Mouse (Mus musculus): ENCODE data around the gene Slc12a1. TPM values are rescaled to one million over a fixed set of nuclear protein-coding genes. Genes with fewer than 3 reads are reported as not detected.
A peak's percentile ranks its signal among the peaks of the same experiment; 100 is the strongest.

The Slc12a1 gene
- polyA plus RNA-seq, 1 experiment from 2014 or later = not detected

DNA sequence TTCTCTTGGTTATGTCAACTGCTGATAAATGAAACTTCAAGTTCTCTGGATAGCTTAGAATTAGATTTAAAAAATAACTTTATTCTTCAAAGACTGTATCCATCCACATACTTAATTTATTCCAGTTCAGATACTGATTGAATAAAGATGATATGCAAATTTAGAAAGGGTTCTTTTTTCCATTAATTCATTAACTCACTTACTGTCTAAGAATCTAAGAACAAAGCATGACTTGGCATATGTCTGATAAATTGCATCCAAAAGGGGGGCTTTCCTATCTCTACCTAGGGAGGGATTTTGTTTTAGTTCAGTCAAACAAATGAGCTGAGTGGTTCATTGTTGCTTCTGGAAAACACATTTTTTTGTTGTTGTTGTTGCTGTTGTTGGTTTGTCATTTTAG lies 10.0 kb upstream of the Slc12a1 start:
- H3K4me3 ChIP-seq = no peak overlapping the region
- no peaks in the 10 kb centered on the region for H3K9me3 ChIP-seq
- H3K4me1 ChIP-seq = no peaks in the 10 kb centered on the region
- no peaks in the 10 kb centered on the region for H3K36me3 ChIP-seq (replicated peaks)
- no peak for DNase-seq (ENCODE audit: low spot score)
- no peak overlapping the region for H3K27ac ChIP-seq (replicated peaks)
- H3K27me3 ChIP-seq (replicated peaks; ENCODE audit: low read depth, poor library complexity, severe bottlenecking) = no peaks in the 10 kb centered on the region

DNA sequence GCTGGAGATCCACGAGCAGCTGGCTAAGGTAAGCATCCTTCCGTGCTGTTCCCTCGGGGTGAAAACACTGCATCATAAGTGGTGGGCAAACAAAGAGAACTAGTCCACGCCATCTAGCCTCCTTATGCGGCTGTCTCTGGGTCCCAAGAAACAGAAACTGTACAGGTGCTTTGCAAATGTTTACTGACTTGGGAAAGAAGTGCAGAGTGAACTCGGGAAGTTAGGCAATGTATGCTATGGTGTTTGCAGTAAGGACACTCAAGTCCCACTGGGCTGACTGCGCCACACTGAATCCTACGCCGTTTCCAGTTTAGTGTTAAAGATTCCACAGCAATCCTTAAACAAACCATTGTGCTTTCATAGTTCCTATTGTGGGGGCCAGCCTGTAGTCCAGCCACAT lies 2.0 kb downstream of the Slc12a1 start:
- no peak for DNase-seq (ENCODE audit: low spot score)
- Histone ChIP-seq H3K9me3 (no peaks in the 10 kb centered on the region), H3K4me3 (no peak overlapping the region), H3K4me1 (peaks cover 14% of the 10 kb centered on the region), H3K36me3 (replicated peaks) (no peaks in the 10 kb centered on the region), H3K27me3 (replicated peaks; ENCODE audit: low read depth, poor library complexity, severe bottlenecking) (no peaks in the 10 kb centered on the region), H3K27ac (replicated peaks) (no peak overlapping the region)
- WGBS = 82% methylated on average over 9 of the region's 9 CpGs

DNA sequence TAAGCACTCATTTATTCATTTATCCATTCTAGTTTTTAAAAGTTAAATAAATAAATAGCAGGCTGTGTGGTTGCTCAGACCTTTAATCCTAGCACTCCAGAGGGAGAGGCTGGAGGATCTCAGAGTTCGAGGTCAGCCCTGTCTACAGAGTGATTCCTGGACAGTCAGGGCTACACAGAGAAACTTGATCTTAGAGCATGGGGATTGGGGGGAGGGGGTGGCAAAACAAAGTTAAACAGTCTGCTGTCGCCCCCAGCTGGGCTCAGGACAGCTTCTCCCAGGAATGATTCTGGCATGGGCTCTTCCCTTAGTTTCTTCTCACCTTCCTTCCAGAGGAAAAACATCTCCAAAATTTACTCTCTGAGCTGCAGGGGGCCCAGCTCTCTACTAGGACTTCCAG lies 3.2 kb downstream of the Slc12a1 start:
- Histone ChIP-seq H3K4me1 (peaks cover 14% of the 10 kb centered on the region), H3K27ac (replicated peaks) (no peak overlapping the region)

DNA sequence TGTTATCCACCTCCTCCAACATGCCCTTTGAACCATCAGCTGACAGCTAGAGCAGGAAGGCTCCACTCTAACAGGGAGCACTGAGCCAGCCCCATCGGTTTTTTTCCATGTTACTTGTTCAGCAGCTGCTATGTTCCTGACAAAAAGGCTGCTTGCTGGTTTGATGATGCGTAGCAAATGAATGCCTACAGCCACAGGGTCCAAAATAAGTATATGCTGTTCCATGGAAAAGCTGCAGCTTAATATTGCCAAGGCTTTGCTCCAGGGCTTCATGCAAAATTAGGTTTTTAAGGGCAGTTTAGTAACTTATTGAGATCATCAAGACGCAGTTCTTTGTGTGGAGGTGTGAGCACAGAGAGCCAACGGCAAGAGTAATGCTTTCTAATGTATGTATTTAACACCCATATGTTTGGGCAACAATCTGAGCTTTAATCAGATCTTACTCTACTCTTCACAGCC lies 9.7 kb downstream of the Slc12a1 start:
- Histone ChIP-seq H3K4me3 (no peak overlapping the region), H3K27me3 (replicated peaks; ENCODE audit: low read depth, poor library complexity, severe bottlenecking) (no peaks in the 10 kb centered on the region), H3K36me3 (replicated peaks) (no peaks in the 10 kb centered on the region), H3K4me1 (no peaks in the 10 kb centered on the region; the same call in 1 of the 2 replicates), H3K27ac (replicated peaks) (no peak overlapping the region), H3K9me3 (no peaks in the 10 kb centered on the region)
- 80% methylated on average over 4 of the region's 4 CpGs for WGBS
- no peak for DNase-seq (ENCODE audit: low spot score)

More for the DNA sequence above, 3.2 kb downstream of the Slc12a1 start:
- H3K36me3 ChIP-seq (replicated peaks) = no peaks in the 10 kb centered on the region
- DNase-seq (ENCODE audit: low spot score) = peak; percentile 65
- H3K9me3 ChIP-seq = no peaks in the 10 kb centered on the region
- no peaks in the 10 kb centered on the region for H3K27me3 ChIP-seq (replicated peaks; ENCODE audit: low read depth, poor library complexity, severe bottlenecking)
- H3K4me3 ChIP-seq = no peak overlapping the region
- 6% methylated on average over 2 of the region's 2 CpGs for WGBS

DNA sequence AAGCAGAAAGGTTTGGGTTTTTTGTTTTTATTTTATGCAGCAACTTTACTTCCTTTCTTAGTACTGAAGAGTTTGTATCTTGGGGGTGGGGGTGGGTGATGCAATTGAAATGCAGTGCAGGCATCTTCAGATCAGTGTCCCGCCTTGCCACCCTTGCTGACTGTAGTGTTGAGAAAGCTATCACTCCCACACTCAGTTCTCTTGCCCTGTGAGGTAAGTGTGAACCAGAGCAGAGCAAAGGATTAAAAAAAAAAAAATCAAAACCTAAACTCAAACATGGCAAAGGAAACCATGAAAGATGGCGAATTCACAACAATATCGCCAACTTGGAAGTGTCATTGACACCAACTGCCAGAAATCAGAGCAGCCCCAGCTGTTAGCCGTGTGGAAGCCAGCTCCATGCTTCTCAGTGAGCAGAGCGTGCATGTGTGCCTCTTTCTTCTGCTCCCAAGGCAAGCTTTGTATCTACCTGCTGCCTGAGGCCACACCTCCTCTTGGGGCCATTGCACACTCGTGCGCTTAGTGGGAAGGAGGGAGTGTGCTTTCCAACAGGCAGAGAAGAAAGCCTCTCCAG lies 26.0 kb downstream of the Slc12a1 start:
- Histone ChIP-seq H3K4me3 (no peak overlapping the region), H3K36me3 (replicated peaks) (no peaks in the 10 kb centered on the region), H3K27me3 (replicated peaks; ENCODE audit: low read depth, poor library complexity, severe bottlenecking) (no peaks in the 10 kb centered on the region), H3K9me3 (no peaks in the 10 kb centered on the region), H3K4me1 (no peaks in the 10 kb centered on the region), H3K27ac (replicated peaks) (no peak overlapping the region)
- WGBS = 82% methylated on average over 7 of the region's 7 CpGs
- DNase-seq (ENCODE audit: low spot score) = no peak

DNA sequence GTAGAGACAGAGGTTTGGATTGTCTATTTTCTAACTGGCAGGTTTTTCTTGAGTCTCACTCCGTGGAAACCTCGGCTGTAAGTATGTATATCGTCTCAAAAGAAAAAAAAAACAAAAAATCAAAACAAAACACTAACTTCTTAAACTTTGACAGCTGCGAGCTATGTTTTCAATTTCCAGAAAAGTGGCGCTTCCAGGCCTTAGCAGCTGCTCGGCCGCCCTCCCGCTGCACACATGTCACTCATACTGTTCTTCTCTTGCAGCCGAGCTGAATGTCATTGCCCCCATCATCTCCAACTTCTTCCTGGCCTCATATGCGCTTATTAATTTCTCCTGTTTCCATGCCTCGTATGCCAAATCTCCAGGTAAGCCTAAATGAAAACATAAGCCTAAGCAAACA lies 35.6 kb downstream of the Slc12a1 start:
- no peaks in the 10 kb centered on the region for H3K36me3 ChIP-seq (replicated peaks)
- no peaks in the 10 kb centered on the region for H3K9me3 ChIP-seq
- H3K4me3 ChIP-seq = no peak overlapping the region
- no peaks in the 10 kb centered on the region for H3K4me1 ChIP-seq
- H3K27ac ChIP-seq (replicated peaks) = no peak overlapping the region
- no peaks in the 10 kb centered on the region for H3K27me3 ChIP-seq (replicated peaks; ENCODE audit: low read depth, poor library complexity, severe bottlenecking)
- DNase-seq (ENCODE audit: low spot score) = no peak
- WGBS = 74% methylated on average over 11 of the region's 11 CpGs

DNA sequence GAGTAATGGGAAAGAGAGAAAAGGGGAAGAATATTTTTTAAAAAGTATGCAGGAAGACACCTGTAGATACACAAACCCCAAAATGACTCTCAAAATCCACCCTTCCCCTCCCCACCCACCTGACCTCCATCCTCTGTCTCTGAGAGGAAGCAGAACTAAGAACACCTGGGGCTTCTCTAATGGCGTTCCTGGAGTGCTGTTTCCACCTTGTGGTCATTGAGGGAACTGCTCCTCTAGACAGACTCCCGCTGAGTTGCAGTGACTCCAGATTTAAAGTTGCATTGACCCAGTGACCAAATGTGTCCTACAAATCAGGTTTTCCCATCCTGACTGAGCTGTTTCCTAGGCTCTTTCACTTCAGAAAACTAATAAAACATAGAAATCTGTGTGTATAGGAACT lies 36.9 kb downstream of the Slc12a1 start:
- no peaks in the 10 kb centered on the region for H3K27me3 ChIP-seq (replicated peaks; ENCODE audit: low read depth, poor library complexity, severe bottlenecking)
- H3K9me3 ChIP-seq = no peaks in the 10 kb centered on the region
- 1% methylated on average over 2 of the region's 2 CpGs for WGBS
- no peak overlapping the region for H3K4me3 ChIP-seq
- no peaks in the 10 kb centered on the region for H3K36me3 ChIP-seq (replicated peaks)
- peak; percentile 68 for DNase-seq (ENCODE audit: low spot score)
- H3K4me1 ChIP-seq = no peaks in the 10 kb centered on the region
- no peak overlapping the region for H3K27ac ChIP-seq (replicated peaks)

DNA sequence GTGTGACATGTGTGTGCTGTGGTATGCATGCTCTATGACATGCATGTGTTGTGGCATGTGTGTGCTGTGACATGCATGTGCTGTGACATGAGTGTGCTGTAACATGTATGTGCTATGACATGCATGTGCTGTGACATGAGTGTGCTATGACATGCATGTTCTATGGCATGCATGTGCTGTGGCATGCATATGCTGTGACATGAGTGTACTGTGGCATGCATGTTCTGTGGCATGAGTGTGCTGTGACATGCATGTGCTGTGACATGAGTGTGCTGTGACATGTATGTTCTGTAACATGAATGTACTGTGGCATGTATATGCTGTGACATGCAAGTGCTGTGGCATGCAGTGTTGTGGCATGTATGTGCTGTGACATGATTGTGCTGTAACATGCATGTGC lies 40.6 kb downstream of the Slc12a1 start:
- no peaks in the 10 kb centered on the region for H3K36me3 ChIP-seq (replicated peaks)
- H3K4me1 ChIP-seq = no peaks in the 10 kb centered on the region
- H3K4me3 ChIP-seq = no peak overlapping the region
- H3K27ac ChIP-seq (replicated peaks) = no peak overlapping the region
- H3K9me3 ChIP-seq = no peaks in the 10 kb centered on the region
- DNase-seq (ENCODE audit: low spot score) = no peak
- no peaks in the 10 kb centered on the region for H3K27me3 ChIP-seq (replicated peaks; ENCODE audit: low read depth, poor library complexity, severe bottlenecking)

DNA sequence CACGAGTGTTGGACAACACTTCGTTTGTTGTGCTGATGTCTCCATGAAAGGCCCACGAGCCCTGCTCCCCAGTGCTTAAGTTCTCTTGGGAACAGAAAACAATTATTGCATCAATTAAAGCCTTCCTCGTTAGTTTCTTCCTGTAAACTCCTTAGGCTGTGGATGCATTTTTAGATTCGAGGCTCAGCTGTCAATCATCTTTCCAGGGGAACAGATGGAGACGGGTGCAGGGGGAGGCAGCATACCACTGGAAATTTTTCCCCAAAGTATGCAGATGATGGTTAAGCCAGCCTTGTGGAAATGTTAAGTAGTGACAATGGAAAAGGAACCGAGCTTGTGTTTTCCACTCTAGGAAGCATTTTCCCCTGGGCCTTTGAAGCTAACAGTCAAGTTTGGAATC lies 44.5 kb downstream of the Slc12a1 start:
- Histone ChIP-seq H3K27me3 (replicated peaks; ENCODE audit: low read depth, poor library complexity, severe bottlenecking) (no peaks in the 10 kb centered on the region), H3K36me3 (replicated peaks) (no peaks in the 10 kb centered on the region), H3K4me3 (no peak overlapping the region), H3K4me1 (no peaks in the 10 kb centered on the region), H3K9me3 (no peaks in the 10 kb centered on the region), H3K27ac (replicated peaks) (no peak overlapping the region)
- 57% methylated on average over 7 of the region's 7 CpGs for WGBS
- no peak for DNase-seq (ENCODE audit: low spot score)

DNA sequence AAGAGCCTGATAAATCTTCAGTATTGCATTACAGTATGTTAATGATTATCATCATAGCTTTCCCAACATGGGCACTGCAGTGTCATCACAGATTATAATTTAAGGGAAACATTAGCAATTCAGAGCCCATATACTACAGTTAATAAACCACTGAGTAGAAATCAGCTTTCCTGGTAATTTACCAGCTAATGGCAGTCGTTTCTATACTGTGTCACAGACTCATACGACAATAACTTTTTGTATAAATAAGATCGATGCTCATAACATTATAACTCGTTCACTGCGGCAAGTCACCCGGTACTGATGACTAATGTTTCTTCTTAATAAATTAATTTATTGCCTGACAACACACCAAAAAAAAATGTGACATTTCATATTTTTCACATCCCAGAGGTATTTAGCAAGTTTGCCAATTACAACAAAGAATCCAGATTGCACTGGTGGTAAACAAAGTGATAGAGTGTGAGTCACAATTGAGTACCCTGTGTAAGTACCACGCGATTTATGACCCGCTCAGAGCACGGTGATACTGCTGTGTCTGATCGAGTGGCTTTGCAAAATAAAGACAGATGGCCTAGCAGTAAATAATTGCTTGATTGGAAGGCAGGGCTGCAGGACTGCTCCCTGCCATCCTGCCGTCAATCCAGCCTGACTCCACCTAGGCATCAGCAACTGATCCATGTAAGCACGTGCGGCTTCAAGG lies 56.7 kb downstream of the Slc12a1 start:
- no peak overlapping the region for H3K27ac ChIP-seq (replicated peaks)
- WGBS = 72% methylated on average over 14 of the region's 14 CpGs
- peaks cover 23% of the 10 kb centered on the region for H3K4me1 ChIP-seq
- H3K9me3 ChIP-seq = no peaks in the 10 kb centered on the region
- H3K4me3 ChIP-seq = no peak overlapping the region
- peak; percentile 33 for DNase-seq (ENCODE audit: low spot score)
- H3K27me3 ChIP-seq (replicated peaks; ENCODE audit: low read depth, poor library complexity, severe bottlenecking) = no peaks in the 10 kb centered on the region
- no peaks in the 10 kb centered on the region for H3K36me3 ChIP-seq (replicated peaks)

DNA sequence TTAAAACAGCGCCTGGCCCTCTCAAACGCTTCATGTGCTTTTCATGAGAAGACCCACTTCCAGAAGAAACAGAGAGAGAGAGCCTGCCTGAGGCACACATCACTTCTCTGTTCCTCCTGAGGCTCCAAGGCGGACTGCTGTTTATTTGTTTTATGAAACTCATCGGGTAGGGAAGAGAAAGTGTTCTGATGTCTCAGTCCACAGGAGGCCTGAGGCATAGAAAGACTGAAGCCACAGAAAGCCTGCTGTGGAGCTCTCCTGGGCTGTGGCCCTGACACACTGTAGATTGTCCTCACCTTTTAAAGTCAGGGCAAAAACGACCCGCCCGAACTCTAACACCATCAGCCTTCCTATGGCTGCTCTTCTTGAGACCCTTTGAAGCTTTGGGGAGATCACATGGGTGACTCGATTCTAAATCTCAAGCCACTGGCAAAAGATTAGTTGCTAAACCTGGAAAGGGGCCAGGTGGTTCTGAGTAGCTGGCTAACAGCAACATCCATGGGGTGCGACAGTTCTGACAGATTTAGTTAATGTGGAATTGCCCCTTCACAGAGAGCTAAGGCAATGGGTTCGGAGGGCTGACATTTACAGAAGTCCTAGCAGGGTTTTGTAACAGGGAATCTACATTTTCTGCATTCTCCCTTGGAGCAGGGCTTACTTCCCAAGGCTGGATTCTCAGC lies 59.7 kb downstream of the Slc12a1 start:
- Histone ChIP-seq H3K4me1 (peaks cover 23% of the 10 kb centered on the region), H3K9me3 (no peaks in the 10 kb centered on the region), H3K27ac (replicated peaks) (0 out of 2 replicates have a peak overlapping the region, but pooled peaks have one; percentile 8), H3K4me3 (no peak overlapping the region), H3K36me3 (replicated peaks) (no peaks in the 10 kb centered on the region), H3K27me3 (replicated peaks; ENCODE audit: low read depth, poor library complexity, severe bottlenecking) (no peaks in the 10 kb centered on the region)
- WGBS = 53% methylated on average over 10 of the region's 10 CpGs
- no peak for DNase-seq (ENCODE audit: low spot score)

DNA sequence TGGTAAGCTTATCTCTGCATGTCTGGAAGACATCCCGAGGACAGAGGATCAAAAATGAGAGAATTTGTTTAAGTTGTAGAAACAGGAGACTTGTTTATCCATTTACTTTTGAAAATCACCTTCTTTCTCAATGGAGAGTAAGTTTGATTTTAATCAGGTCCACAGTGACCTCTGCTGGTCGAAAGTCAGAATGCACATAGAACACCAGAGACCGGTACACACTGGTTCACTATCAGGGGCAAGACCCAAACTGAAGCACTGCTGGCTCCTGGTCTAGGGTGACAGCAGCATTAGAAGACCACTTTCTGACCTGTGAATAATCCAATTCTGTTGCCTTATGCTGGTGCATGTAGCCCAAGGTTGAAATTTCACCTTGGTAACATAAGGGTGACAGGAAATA lies 62.3 kb downstream of the Slc12a1 start:
- Histone ChIP-seq H3K27ac (replicated peaks) (no peak overlapping the region), H3K9me3 (no peaks in the 10 kb centered on the region), H3K4me3 (no peak overlapping the region), H3K36me3 (replicated peaks) (no peaks in the 10 kb centered on the region), H3K27me3 (replicated peaks; ENCODE audit: low read depth, poor library complexity, severe bottlenecking) (no peaks in the 10 kb centered on the region), H3K4me1 (peaks cover 19% of the 10 kb centered on the region)
- 8% methylated on average over 3 of the region's 3 CpGs for WGBS
- peak; percentile 77 for DNase-seq (ENCODE audit: low spot score)

DNA sequence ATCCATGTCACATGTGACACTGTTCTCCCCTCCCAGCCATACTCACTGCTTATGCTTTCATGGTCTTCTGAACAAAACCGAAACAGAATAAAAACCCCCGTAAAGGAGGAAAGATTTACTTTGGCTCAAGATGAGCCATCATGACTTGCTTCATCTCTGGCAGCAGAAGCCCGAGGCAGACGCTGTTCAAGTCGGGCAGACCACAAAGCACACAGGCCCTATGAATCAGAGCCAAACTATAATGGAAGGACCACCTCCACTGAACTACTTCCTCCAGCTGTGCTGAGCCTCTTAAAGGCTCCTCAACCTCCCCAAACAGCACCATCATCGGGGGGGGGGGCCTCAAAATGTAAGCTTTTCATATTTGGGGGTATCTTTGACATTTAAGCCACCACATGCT lies 65.0 kb downstream of the Slc12a1 start:
- Histone ChIP-seq H3K9me3 (no peaks in the 10 kb centered on the region), H3K27ac (replicated peaks) (no peak overlapping the region), H3K4me1 (no peaks in the 10 kb centered on the region), H3K36me3 (replicated peaks) (no peaks in the 10 kb centered on the region), H3K27me3 (replicated peaks; ENCODE audit: low read depth, poor library complexity, severe bottlenecking) (no peaks in the 10 kb centered on the region), H3K4me3 (no peak overlapping the region)
- DNase-seq (ENCODE audit: low spot score) = no peak
- 84% methylated on average over 6 of the region's 6 CpGs for WGBS

Measured in embryonic facial prominence, embryonic 10.5 days (tissue).